Mouse (Mus musculus): ENCODE results near the gene Epb41l3. TPM values are rescaled to one million over a fixed set of nuclear protein-coding genes. Genes with fewer than 3 reads are reported as not detected.

Epb41l3 gene
- total and polyA plus RNA-seq, 3 experiments = not detected

- H3K27me3 ChIP-seq (ENCODE audit: control insufficient read depth in 1 of 2, insufficient read depth in 2 of 2, low read length in 2 of 2) = no peaks in the 10 kb centered on the region
- H3K9ac ChIP-seq (ENCODE audit: control insufficient read depth, low read depth, low read length, poor library complexity, severe bottlenecking) = no peak overlapping the region
- H3K27ac ChIP-seq (ENCODE audit: control insufficient read depth, low read depth, low read length) = no peak overlapping the region
- no peaks in the 10 kb centered on the region for H3K36me3 ChIP-seq (ENCODE audit: control insufficient read depth in 1 of 2, insufficient read depth in 2 of 2, low read length in 2 of 2)
- DNase-seq (ENCODE audit: low read depth, low spot score) = no peak
- H3K4me1 ChIP-seq (ENCODE audit: control insufficient read depth in 1 of 2, insufficient read depth in 2 of 2, low read length in 2 of 2) = no peaks in the 10 kb centered on the region
- TF ChIP-seq POLR2A (IDR thresholded peaks at IDR 0.05; ENCODE audit: control insufficient read depth in 1 of 2, insufficient read depth in 1 of 2, low read depth in 1 of 2, low read length in 2 of 2, poor library complexity in 1 of 2) (no peak), MAX (IDR thresholded peaks at IDR 0.05; ENCODE audit: low read length) (no peak), GATA1 (IDR thresholded peaks at IDR 0.05; ENCODE audit: low read depth, low read length) (no peak), MEF2A (IDR thresholded peaks at IDR 0.05; ENCODE audit: extremely low read depth, insufficient replicate concordance, low read depth, low read length, poor library complexity, severe bottlenecking) (no peak), GABPA (IDR thresholded peaks at IDR 0.05; ENCODE audit: low read depth, low read length) (no peak), SMC3 (IDR thresholded peaks at IDR 0.05; ENCODE audit: low read depth, low read length) (no peak), RCOR1 (IDR thresholded peaks at IDR 0.05; ENCODE audit: low read depth, low read length) (no peak), TBP (IDR thresholded peaks at IDR 0.05; ENCODE audit: low read depth, low read length) (no peak), POLR2AphosphoS2 (IDR thresholded peaks at IDR 0.05; ENCODE audit: low read length) (no peak), USF1 (IDR thresholded peaks at IDR 0.05; ENCODE audit: low read depth, low read length) (no peak), MXI1 (IDR thresholded peaks at IDR 0.05; ENCODE audit: low read depth, low read length) (no peak), SIN3A (IDR thresholded peaks at IDR 0.05; ENCODE audit: low read length) (no peak), TAL1 (IDR thresholded peaks at IDR 0.05; ENCODE audit: low read length) (no peak), CTCF (IDR thresholded peaks at IDR 0.05 in 2 of 3, conservative IDR thresholded peaks at IDR 0.05 in 1 of 3; ENCODE audit: control insufficient read depth in 1 of 3, insufficient read depth in 1 of 3, low read depth in 2 of 3, low read length in 3 of 3, poor library complexity in 1 of 3, severe bottlenecking in 1 of 3) (no peak), MYB (IDR thresholded peaks at IDR 0.05; ENCODE audit: low read depth, low read length) (no peak), HCFC1 (IDR thresholded peaks at IDR 0.05; ENCODE audit: low read depth, low read length) (no peak), ETS1 (IDR thresholded peaks at IDR 0.05; ENCODE audit: low read depth, low read length) (no peak), CHD1 (IDR thresholded peaks at IDR 0.05; ENCODE audit: low read depth, low read length) (no peak), E2F4 (IDR thresholded peaks at IDR 0.05; ENCODE audit: borderline replicate concordance, low read depth, low read length) (no peak)
- H3K4me3 ChIP-seq (ENCODE audit: control insufficient read depth in 1 of 2, insufficient read depth in 1 of 2, low read depth in 2 of 2, low read length in 2 of 2) = no peak overlapping the region
- no peaks in the 10 kb centered on the region for H3K9me3 ChIP-seq (replicated peaks; ENCODE audit: insufficient read depth, low read length)
- H3K79me2 ChIP-seq (ENCODE audit: control insufficient read depth, insufficient read depth, low read length, poor library complexity) = no peaks in the 10 kb centered on the region
Observed at GRCm38 (mm10) chr17:69091618-69092017, 16.1 kb downstream of the Epb41l3 start.

GRCm38 (mm10) chr17:69097068-69097467 lies 21.6 kb downstream of the Epb41l3 start:
- H3K9me3 ChIP-seq (replicated peaks; ENCODE audit: insufficient read depth, low read length) = no peaks in the 10 kb centered on the region

More at GRCm38 (mm10) chr17:69097068-69097467, 21.6 kb downstream of the Epb41l3 start:
- H3K4me3 ChIP-seq (ENCODE audit: control insufficient read depth in 1 of 2, insufficient read depth in 1 of 2, low read depth in 2 of 2, low read length in 2 of 2) = no peak overlapping the region
- H3K79me2 ChIP-seq (ENCODE audit: control insufficient read depth, insufficient read depth, low read length, poor library complexity) = no peaks in the 10 kb centered on the region
- TF ChIP-seq MEF2A (IDR thresholded peaks at IDR 0.05; ENCODE audit: extremely low read depth, insufficient replicate concordance, low read depth, low read length, poor library complexity, severe bottlenecking) = no peak
- no peak for TF ChIP-seq ZNF384 (IDR thresholded peaks at IDR 0.05; ENCODE audit: low read depth, low read length)
- TF ChIP-seq HCFC1 (IDR thresholded peaks at IDR 0.05; ENCODE audit: low read depth, low read length) = no peak
- TF ChIP-seq CHD1 (IDR thresholded peaks at IDR 0.05; ENCODE audit: low read depth, low read length) = no peak
- TF ChIP-seq SIN3A (IDR thresholded peaks at IDR 0.05; ENCODE audit: low read length) = no peak
- TF ChIP-seq MAZ (IDR thresholded peaks at IDR 0.05; ENCODE audit: low read depth, low read length) = no peak
- no peak for TF ChIP-seq MAX (IDR thresholded peaks at IDR 0.05; ENCODE audit: low read length)
- TF ChIP-seq KAT2A (conservative IDR thresholded peaks at IDR 0.05; ENCODE audit: low read depth, low read length) = no peak
- TF ChIP-seq USF1 (IDR thresholded peaks at IDR 0.05; ENCODE audit: low read depth, low read length) = no peak
- TF ChIP-seq GATA1 (IDR thresholded peaks at IDR 0.05; ENCODE audit: low read depth, low read length) = no peak
- TF ChIP-seq ZKSCAN1 (IDR thresholded peaks at IDR 0.05; ENCODE audit: low read depth, low read length) = no peak
- no peak for TF ChIP-seq NELFE (IDR thresholded peaks at IDR 0.05; ENCODE audit: low read depth, low read length)
- TF ChIP-seq USF2 (IDR thresholded peaks at IDR 0.05; ENCODE audit: borderline replicate concordance in 1 of 2, insufficient read depth in 1 of 2, low read depth in 1 of 2, low read length in 2 of 2) = no peak
- no peak for TF ChIP-seq MAFK (IDR thresholded peaks at IDR 0.05; ENCODE audit: borderline replicate concordance, low read depth, low read length)
- TF ChIP-seq NRF1 (IDR thresholded peaks at IDR 0.05; ENCODE audit: insufficient read depth, low read depth, low read length, poor library complexity, severe bottlenecking) = no peak
- no peak for TF ChIP-seq CHD2 (IDR thresholded peaks at IDR 0.05; ENCODE audit: low read length)
- no peaks in the 10 kb centered on the region for H3K36me3 ChIP-seq (ENCODE audit: control insufficient read depth in 1 of 2, insufficient read depth in 2 of 2, low read length in 2 of 2)
- no peaks in the 10 kb centered on the region for H3K27me3 ChIP-seq (ENCODE audit: control insufficient read depth in 1 of 2, insufficient read depth in 2 of 2, low read length in 2 of 2)
- no peak overlapping the region for H3K9ac ChIP-seq (ENCODE audit: control insufficient read depth, low read depth, low read length, poor library complexity, severe bottlenecking)
- H3K27ac ChIP-seq (ENCODE audit: control insufficient read depth, low read depth, low read length) = no peak overlapping the region
- no peak for DNase-seq (ENCODE audit: low read depth, low spot score)
- no peaks in the 10 kb centered on the region for H3K4me1 ChIP-seq (ENCODE audit: control insufficient read depth in 1 of 2, insufficient read depth in 2 of 2, low read length in 2 of 2)

Data from MEL (cell line).